ENCODE assay signal across 17 mouse cellular contexts in genomic region chr7:92821871-92822270, GRCm38 (mm10). TPM values are rescaled to one million over a fixed set of nuclear protein-coding genes. Genes with fewer than 3 reads are reported as not detected.
DNase-seq lines count a peak whose midpoint lies in the region; ATAC-seq and TF ChIP-seq lines count a peak whose summit lies in the region.
"Had no signal": no experiment of that assay in that cellular context is flagged by ENCODE, and none has a peak within 500 bp of the region (broad histone marks: within the 10 kb centered on the region; RNA-seq: fewer than 3 reads in every experiment).

No protein-coding gene starts in this region.

- intact Hi-C loops in gastrocnemius, postnatal 36 days (cut with DNase I): loop anchor here (5.0 kb wide), 1 partner anchor 80 kb away; the partner anchor contains the start of gene Rab30

- H3K79me2 ChIP-seq in myocyte (ENCODE audit: control insufficient read depth, insufficient read depth): no peaks in the 10 kb centered on the region

- H3K9me3 ChIP-seq in lung, embryonic 16.5 days (ENCODE audit: control insufficient read depth, low read length): no peaks in the 10 kb centered on the region
- no peaks in the 10 kb centered on the region for H3K9me3 ChIP-seq in embryonic facial prominence, embryonic 15.5 days (replicated peaks)
- H3K9me3 ChIP-seq: heart, embryonic 10.5 days; liver, embryonic 13.5 days had no signal

- peak; percentile 33 for DNase-seq in gastrocnemius, adult 18-20 months (ENCODE audit: low spot score)
- DNase-seq in gastrocnemius, postnatal 36 days: no peak
- no peak for DNase-seq in lung, postnatal 25 days (ENCODE audit: low spot score)
- no peak for DNase-seq in left cerebral cortex, adult 8-10 months (ENCODE audit: low spot score in 2 of 2)
- no peak for DNase-seq in natural killer cell, adult 2 months (ENCODE audit: low spot score in 2 of 2)
- DNase-seq: adrenal gland, adult 2 months; cerebellum, adult 11-12 months; cerebellum, postnatal 36 days; gastrocnemius, postnatal 10 days; heart, postnatal 36 days; kidney, adult 9 months; liver, embryonic 13.5 days had no signal

- no peaks in the 10 kb centered on the region for H3K36me3 ChIP-seq in lung, embryonic 16.5 days (ENCODE audit: control insufficient read depth, insufficient read depth, low read length)
- no peaks in the 10 kb centered on the region for H3K36me3 ChIP-seq in embryonic facial prominence, embryonic 15.5 days
- H3K36me3 ChIP-seq in myocyte (ENCODE audit: control insufficient read depth, insufficient read depth): no peaks in the 10 kb centered on the region
- H3K36me3 ChIP-seq: heart, embryonic 10.5 days; liver, embryonic 13.5 days had no signal

- TF ChIP-seq POLR2A in myocyte (IDR thresholded peaks at IDR 0.05; ENCODE audit: insufficient read length, low read depth): no peak

- H3K9ac ChIP-seq in lung, embryonic 16.5 days (ENCODE audit: low read length): no peak overlapping the region
- no peak overlapping the region for H3K9ac ChIP-seq in embryonic facial prominence, embryonic 15.5 days
- H3K9ac ChIP-seq: liver, embryonic 13.5 days had no signal

- ATAC-seq in lung, embryonic 16.5 days (ENCODE audit: low read depth): peak; percentile 70
- ATAC-seq in embryonic facial prominence, embryonic 15.5 days (ENCODE audit: insufficient number of reproducible peaks, low FRiP score, low TSS enrichment, low read depth): peak; percentile 54; the same call in 1 of the 2 replicates

- no peak overlapping the region for H3ac ChIP-seq in myocyte (ENCODE audit: control insufficient read depth, insufficient read length)

- H3K4me3 ChIP-seq in lung, embryonic 16.5 days (ENCODE audit: low read length): no peak overlapping the region
- no peak overlapping the region for H3K4me3 ChIP-seq in embryonic facial prominence, embryonic 15.5 days (replicated peaks)
- no peak overlapping the region for H3K4me3 ChIP-seq in myocyte
- H3K4me3 ChIP-seq: heart, embryonic 10.5 days; left cerebral cortex, adult 2 months; liver, embryonic 13.5 days had no signal

- no peaks in the 10 kb centered on the region for H3K27me3 ChIP-seq in lung, embryonic 16.5 days (ENCODE audit: control insufficient read depth, insufficient read depth, low read depth, low read length)
- H3K27me3 ChIP-seq in embryonic facial prominence, embryonic 15.5 days: no peaks in the 10 kb centered on the region
- no peaks in the 10 kb centered on the region for H3K27me3 ChIP-seq in myocyte (ENCODE audit: control insufficient read depth, insufficient read depth, insufficient read length)
- H3K27me3 ChIP-seq: liver, embryonic 13.5 days had no signal

- peaks cover 9% of the 10 kb centered on the region; the same call in 1 of the 2 replicates for H3K4me1 ChIP-seq in lung, embryonic 16.5 days (replicated peaks; ENCODE audit: control insufficient read depth, insufficient read depth, low read length)
- H3K4me1 ChIP-seq in embryonic facial prominence, embryonic 15.5 days: peaks cover 28% of the 10 kb centered on the region
- H3K4me1 ChIP-seq: heart, embryonic 10.5 days; liver, embryonic 13.5 days had no signal

- H3K4me2 ChIP-seq in lung, embryonic 16.5 days (ENCODE audit: low read depth, low read length): peak overlapping the region; percentile 14; the same call in 1 of the 2 replicates
- peak overlapping the region; percentile 3; the same call in 1 of the 2 replicates for H3K4me2 ChIP-seq in embryonic facial prominence, embryonic 15.5 days (replicated peaks)
- peak overlapping the region; percentile 29 for H3K4me2 ChIP-seq in myocyte (ENCODE audit: low read depth)
- H3K4me2 ChIP-seq: liver, embryonic 13.5 days had no signal

- 34% methylated on average over 4 of the region's 4 CpGs for WGBS in lung, embryonic 16.5 days
- WGBS in embryonic facial prominence, embryonic 15.5 days: 19% methylated on average over 4 of the region's 4 CpGs

- H3K27ac ChIP-seq in lung, embryonic 16.5 days (ENCODE audit: low read length): peak overlapping the region; percentile 79
- peak overlapping the region; percentile 76 for H3K27ac ChIP-seq in embryonic facial prominence, embryonic 15.5 days (replicated peaks)
- H3K27ac ChIP-seq: heart, embryonic 10.5 days; left cerebral cortex, adult 2 months; liver, embryonic 13.5 days had no signal

TF ChIP-seq in myocyte, 11 proteins besides CTCF, POLR2A, EP300 and RAD21:
- no peak for TF ChIP-seq TCF12 (IDR thresholded peaks at IDR 0.05; ENCODE audit: insufficient read depth, poor library complexity, severe bottlenecking)
- no peak for TF ChIP-seq POLR2AphosphoS2 (IDR thresholded peaks at IDR 0.05; ENCODE audit: insufficient read length, low read depth)
- no peak for TF ChIP-seq SRF (IDR thresholded peaks at IDR 0.05; ENCODE audit: control insufficient read depth, insufficient read length, low read depth)
- no peak for TF ChIP-seq REST (IDR thresholded peaks at IDR 0.05; ENCODE audit: insufficient read depth, insufficient read length)
- no peak for TF ChIP-seq TCF3 (IDR thresholded peaks at IDR 0.05; ENCODE audit: insufficient read length, low read depth)
- no peak for TF ChIP-seq MAX (IDR thresholded peaks at IDR 0.05; ENCODE audit: low read depth)
- TF ChIP-seq CEBPB (IDR thresholded peaks at IDR 0.05; ENCODE audit: insufficient read depth, poor library complexity, severe bottlenecking): no peak
- TF ChIP-seq E2F4 (IDR thresholded peaks at IDR 0.05; ENCODE audit: insufficient read depth): no peak
- no peak for TF ChIP-seq MYOG (IDR thresholded peaks at IDR 0.05; ENCODE audit: control insufficient read depth in 1 of 3, insufficient read depth in 1 of 3, insufficient read length in 2 of 3, low read depth in 2 of 3)
- TF ChIP-seq USF1 (IDR thresholded peaks at IDR 0.05; ENCODE audit: low read depth): no peak
- TF ChIP-seq MYOD1 (IDR thresholded peaks at IDR 0.05; ENCODE audit: control insufficient read depth in 1 of 3, insufficient read length in 2 of 3, low read depth in 2 of 3): no peak

RNA-seq across cellular contexts. Expression of gene Ddias, which starts 52.2 kb away (rescaled TPM):
- under 1 TPM in 1 of 2 experiments, not detected in 1; 0.07 TPM for total RNA-seq in gastrocnemius, adult 18-20 months (2021)
- total RNA-seq in gastrocnemius, postnatal 36 days (2021): under 1 TPM; 0.12 to 0.18 TPM
- polyA plus RNA-seq in lung, embryonic 16.5 days (2015; fragmentation: Nextera tagmentation; extraction: Ambion mirVana): 13.9 and 15.1 TPM in 2 replicates
- polyA plus RNA-seq in embryonic facial prominence, embryonic 15.5 days (2015; fragmentation: Nextera tagmentation; extraction: Ambion mirVana): 9.2 and 10.4 TPM in 2 replicates
- 2.0 TPM for polyA plus RNA-seq in myocyte (2012; fragmentation: generic; extraction: Trizol)
- under 1 TPM; 0.53 to 0.95 (median 0.74) TPM for total RNA-seq in left cerebral cortex, adult 8-10 months (2022)
- polyA plus RNA-seq: adrenal gland, adult 2 months had no signal

RNA-seq across cellular contexts. Expression of gene Prcp, which starts 52.4 kb away (rescaled TPM):
- 1 to 10 TPM; 2.7 to 3.2 TPM for total RNA-seq in gastrocnemius, adult 18-20 months (2021)
- total RNA-seq in gastrocnemius, postnatal 36 days (2021): 1 to 10 TPM; 4.2 to 4.7 TPM
- polyA plus RNA-seq in lung, embryonic 16.5 days (2015; fragmentation: Nextera tagmentation; extraction: Ambion mirVana): 42.5 and 43.1 TPM in 2 replicates
- polyA plus RNA-seq in embryonic facial prominence, embryonic 15.5 days (2015; fragmentation: Nextera tagmentation; extraction: Ambion mirVana): 30.2 and 30.5 TPM in 2 replicates
- 10.8 TPM for polyA plus RNA-seq in myocyte (2012; fragmentation: generic; extraction: Trizol)
- total RNA-seq in left cerebral cortex, adult 8-10 months (2022): 10 to 100 TPM; 11.3 to 15.8 (median 14.7) TPM
